Mouse (Mus musculus) hematopoietic stem cell, adult 5-6 weeks (primary cell): Measurements from ENCODE around the gene Olfr247. TPM values are rescaled to one million over a fixed set of nuclear protein-coding genes. Genes with fewer than 3 reads are reported as not detected.
"Not testable (repeated sequence)": the region's sequence is repeated elsewhere in the genome, so short reads cannot be mapped to it uniquely, and the experiment has no call there.

Experiments used
- ATAC-seq, 2 experiments: fragments of 125-278 bp in 1 of 2; replicated peaks in 1 of 2; 2 replicates each; pipeline ENCODE4 v1.8.0; 2016 to 2017; ENCODE audit warnings: inconsistent platforms in 2 of 2, mild to moderate bottlenecking in 2 of 2, moderate number of reproducible peaks in 2 of 2, low read depth in 1 of 2, moderate TSS enrichment in 1 of 2; ENCODE audit not compliant: low FRiP score in 2 of 2, poor library complexity in 2 of 2, severe bottlenecking in 2 of 2, insufficient read depth in 1 of 2, low TSS enrichment in 1 of 2
- total RNA-seq: library from RNA; stranded (forward); fragments of 172-1452, 232-1000 nt; gene quantifications from 2 replicates; pipeline ENCODE4 v1.2.3, GENCODE M21; 2017

Olfr247 gene
- total RNA-seq: not detected in 2 replicates

- not testable (repeated sequence) for ATAC-seq
Measured at GRCm38 (mm10) chr10:129976040-129976439, at the start of gene Olfr247. Gene Olfr247, minus strand, starts transcription at chr10:129976140.

GRCm38 (mm10) chr10:130012321-130012720, 36.4 kb upstream of the Olfr247 start, which contains the start of gene Olfr820:
Gene Olfr820, plus strand, starts transcription at chr10:130012621.
- ATAC-seq: no peak

- not testable (repeated sequence) for ATAC-seq
Measured at GRCm38 (mm10) chr10:130005366-130005765, 29.4 kb upstream of the Olfr247 start.

DNA sequence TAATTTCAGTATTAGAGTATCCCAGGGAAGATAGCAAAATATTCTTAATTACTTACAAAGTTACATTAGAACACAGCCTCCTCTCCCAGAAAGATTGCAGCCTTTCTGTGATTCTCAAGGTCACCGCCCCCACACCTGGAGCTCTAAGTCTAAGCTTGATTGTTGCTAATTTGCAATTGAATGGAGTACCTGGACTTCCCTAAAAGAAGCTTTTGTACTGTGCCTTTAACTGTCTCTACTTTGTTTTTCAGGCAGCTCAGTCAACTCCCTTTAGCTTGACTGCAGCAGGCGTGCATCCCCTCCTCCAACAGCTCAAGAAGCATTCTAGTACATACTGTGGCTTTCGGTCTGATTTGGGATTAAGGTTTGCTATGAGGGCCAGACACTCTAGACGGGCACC, 28.2 kb upstream of the Olfr247 start:
- ATAC-seq: not testable (repeated sequence)

DNA sequence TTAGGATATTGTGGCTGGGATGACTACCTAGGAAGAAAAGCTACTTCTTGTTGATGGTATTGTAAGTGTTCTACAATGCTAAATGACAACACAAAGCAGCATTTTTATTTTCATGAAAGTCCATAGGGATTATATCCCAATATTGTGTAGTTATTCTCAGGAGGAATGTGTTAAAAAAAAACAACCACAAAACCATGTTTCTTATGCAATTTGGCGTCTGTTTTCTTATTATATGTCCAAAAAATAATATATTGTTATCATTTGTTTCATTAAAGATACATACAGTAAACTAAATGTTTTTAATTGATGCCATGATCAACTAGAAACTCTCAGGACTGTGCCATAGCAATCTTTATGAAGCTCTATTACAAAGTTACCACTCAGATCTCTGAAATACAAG, 9.0 kb upstream of the Olfr247 start, which contains the start of gene Gm10310:
Gene Gm10310 (minus strand): TSS at position 101 of the 400 bp plus-strand sequence.
- not testable (repeated sequence) for ATAC-seq

DNA sequence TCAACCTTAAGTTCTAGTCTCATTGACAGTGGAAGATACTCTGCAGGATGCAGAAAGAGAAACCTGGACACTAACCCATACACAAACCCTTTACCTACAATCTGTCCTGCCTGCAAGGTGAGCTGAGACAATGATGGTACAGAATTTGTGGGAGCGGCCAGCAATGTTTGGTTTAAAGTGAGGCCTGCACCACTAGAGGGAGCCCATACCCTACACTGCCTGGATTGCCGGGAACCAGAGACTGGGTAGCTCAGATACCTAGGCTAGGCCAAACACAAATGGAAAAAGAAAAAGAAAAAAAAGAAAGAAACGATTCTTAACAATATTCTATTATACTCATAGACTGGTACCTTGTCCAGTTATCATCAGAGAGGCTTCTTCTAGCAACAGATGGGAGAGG, 5.9 kb upstream of the Olfr247 start:
- ATAC-seq: peak; percentile 48 to 62; a peak in 3 of 4 replicates

DNA sequence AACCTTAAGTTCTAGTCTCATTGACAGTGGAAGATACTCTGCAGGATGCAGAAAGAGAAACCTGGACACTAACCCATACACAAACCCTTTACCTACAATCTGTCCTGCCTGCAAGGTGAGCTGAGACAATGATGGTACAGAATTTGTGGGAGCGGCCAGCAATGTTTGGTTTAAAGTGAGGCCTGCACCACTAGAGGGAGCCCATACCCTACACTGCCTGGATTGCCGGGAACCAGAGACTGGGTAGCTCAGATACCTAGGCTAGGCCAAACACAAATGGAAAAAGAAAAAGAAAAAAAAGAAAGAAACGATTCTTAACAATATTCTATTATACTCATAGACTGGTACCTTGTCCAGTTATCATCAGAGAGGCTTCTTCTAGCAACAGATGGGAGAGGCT, 2.9 kb downstream of the Olfr247 start:
- peak; percentile 42 to 73; a peak in 2 of 4 replicates for ATAC-seq

GRCm38 (mm10) chr10:129967166-129967565, 8.8 kb downstream of the Olfr247 start, which contains the start of gene Olfr819:
Gene Olfr819, minus strand, starts transcription at chr10:129967266.
- ATAC-seq: not testable (repeated sequence)

DNA sequence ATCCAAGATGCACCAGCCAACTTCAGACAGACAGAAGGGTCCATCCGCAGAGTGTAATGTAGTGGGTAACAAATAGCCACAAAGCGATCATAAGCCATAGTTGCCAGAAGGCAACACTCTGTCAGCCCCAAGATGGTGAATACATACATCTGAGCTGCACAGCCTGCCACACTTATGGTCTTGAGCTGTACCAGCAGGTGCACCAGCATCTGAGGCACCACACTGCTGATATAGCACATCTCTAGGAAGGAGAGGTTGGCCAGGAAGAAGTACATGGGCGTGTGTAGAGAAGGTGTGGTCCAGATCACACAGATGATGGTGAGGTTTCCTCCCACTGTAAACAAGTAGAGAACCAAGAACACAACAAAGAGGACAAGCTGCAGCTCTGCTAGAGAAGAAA, 9.7 kb downstream of the Olfr247 start:
- ATAC-seq: peak in 1 of 2 experiments; percentile 27; a peak in 1 of 4 replicates

GRCm38 (mm10) chr10:129949000-129949399, 26.9 kb downstream of the Olfr247 start, which contains the start of gene Olfr818:
Gene Olfr818, minus strand, starts transcription at chr10:129949100.
- ATAC-seq: no peak

Other genes starting within 250 kb of the Olfr247 start
- gene Olfr805, start 246.8 kb downstream of the Olfr247 start, total RNA-seq: not detected in 2 replicates
- gene Olfr806, start 234.2 kb downstream of the Olfr247 start, total RNA-seq: not detected in 2 replicates
- gene Olfr807, start 218.3 kb downstream of the Olfr247 start, total RNA-seq: not detected in 2 replicates
- gene Olfr808, start 210.7 kb downstream of the Olfr247 start, total RNA-seq: not detected in 2 replicates
- not detected in 2 replicates for gene Olfr809, start 201.5 kb downstream of the Olfr247 start, total RNA-seq
- not detected in 2 replicates for gene Olfr810, start 181.2 kb downstream of the Olfr247 start, total RNA-seq
- gene Olfr811, start 171.7 kb downstream of the Olfr247 start, total RNA-seq: not detected in 2 replicates
- not detected in 2 replicates for gene Olfr812, start 130.0 kb downstream of the Olfr247 start, total RNA-seq
- not detected in 2 replicates for gene Olfr813, start 120.8 kb downstream of the Olfr247 start, total RNA-seq
- not detected in 2 replicates for gene Olfr814, start 96.3 kb downstream of the Olfr247 start, total RNA-seq
- not detected in 2 replicates for gene Olfr815, start 70.3 kb downstream of the Olfr247 start, total RNA-seq
- not detected in 2 replicates for gene Olfr816, start 60.5 kb downstream of the Olfr247 start, total RNA-seq
- gene Olfr818, start 27.0 kb downstream of the Olfr247 start, total RNA-seq: not detected in 2 replicates
- gene Olfr819, start 8.9 kb downstream of the Olfr247 start, total RNA-seq: not detected in 2 replicates
- not detected in 2 replicates for gene Gm10310, start 8.9 kb upstream of the Olfr247 start, total RNA-seq
- not detected in 2 replicates for gene Olfr820, start 36.5 kb upstream of the Olfr247 start, total RNA-seq
- not detected in 2 replicates for gene Olfr821, start 54.2 kb upstream of the Olfr247 start, total RNA-seq
- not detected in 2 replicates for gene Olfr822, start 95.1 kb upstream of the Olfr247 start, total RNA-seq
- not detected in 2 replicates for gene Olfr823, start 139.2 kb upstream of the Olfr247 start, total RNA-seq
- gene Olfr824, start 153.9 kb upstream of the Olfr247 start, total RNA-seq: not detected in 2 replicates
- not detected in 2 replicates for gene Olfr825, start 190.6 kb upstream of the Olfr247 start, total RNA-seq
- not detected in 2 replicates for gene Olfr826, start 208.0 kb upstream of the Olfr247 start, total RNA-seq
- not detected in 2 replicates for gene Olfr827, start 238.3 kb upstream of the Olfr247 start, total RNA-seq